8 mouse cellular contexts compared by ENCODE assay signal in genomic region chr17:32284262-32285137, GRCm38 (mm10). TPM values are rescaled to one million over a fixed set of nuclear protein-coding genes. Genes with fewer than 3 reads are reported as not detected.
A peak's percentile ranks its signal among the peaks of the same experiment; 100 is the strongest.
DNase-seq lines count a peak whose midpoint lies in the region; ATAC-seq lines count a peak whose summit lies in the region.

Brd4 (minus strand) TSS chr17:32284722.

- H3K9me3 ChIP-seq in intestine, embryonic 14.5 days (ENCODE audit: control insufficient read depth, low read length) = no peaks in the 10 kb centered on the region

- peak within 1 kb of the TSS; percentile 95 for H3K9ac ChIP-seq in intestine, embryonic 14.5 days (ENCODE audit: low read length)

- H3K27me3 ChIP-seq in intestine, embryonic 14.5 days (replicated peaks; ENCODE audit: control insufficient read depth, insufficient read depth, low read length) = no peaks in the 10 kb centered on the region

- ATAC-seq in intestine, embryonic 14.5 days (replicated peaks; ENCODE audit: low FRiP score, low TSS enrichment, low read depth) = peak; percentile 90

- H3K36me3 ChIP-seq in intestine, embryonic 14.5 days (ENCODE audit: control insufficient read depth, insufficient read depth, low read length) = no peaks in the 10 kb centered on the region

- under 1% methylated on average over 71 of the region's 100 CpGs for WGBS in intestine, embryonic 14.5 days

- peaks cover 15% of the 10 kb centered on the region for H3K4me1 ChIP-seq in intestine, embryonic 14.5 days (replicated peaks; ENCODE audit: control insufficient read depth, insufficient read depth, low read length)

- intact Hi-C loops in left cerebral cortex, postnatal 14 days (cut with DNase I) = loop anchor here (5.0 to 10.0 kb wide), 3 partner anchors 47 to 250 kb away; partner anchors contain the start of genes Hsf2bp and Rrp1b

- H3K4me2 ChIP-seq in intestine, embryonic 14.5 days (ENCODE audit: low read length) = peak within 1 kb of the TSS; percentile 76

- H3K27ac ChIP-seq in intestine, embryonic 14.5 days (ENCODE audit: low read depth) = peak within 1 kb of the TSS; percentile 99

- DNase-seq in adrenal gland, adult (ENCODE audit: inconsistent age in 2 of 2, low spot score in 1 of 2) = peak; percentile 94 to 98
- DNase-seq in embryo, embryonic 10.5 days (ENCODE audit: low spot score) = peak; percentile 94
- DNase-seq in gastrocnemius, postnatal 25 days = peak; percentile 90
- DNase-seq in intestine, embryonic 14.5 days (ENCODE audit: low spot score) = peak; percentile 96
- peak; percentile 91 to 92 for DNase-seq in left cerebral cortex, postnatal 14 days (ENCODE audit: low spot score in 2 of 2)
- DNase-seq in mesoderm, embryonic 11.5 days (ENCODE audit: low read depth, low spot score) = peak; percentile 93
- DNase-seq in right cerebral cortex, postnatal 36 days (ENCODE audit: low spot score in 2 of 2) = peak; percentile 85 to 90
- peak; percentile 93 for DNase-seq in yolk sac, embryonic 10.5 days (ENCODE audit: low spot score)

- H3K4me3 ChIP-seq in intestine, embryonic 14.5 days (ENCODE audit: low read depth, low read length) = peak within 1 kb of the TSS; percentile 94

RNA-seq across cellular contexts. Expression of gene Brd4, which starts in this region (rescaled TPM):
- total RNA-seq in gastrocnemius, postnatal 25 days (2021) = 10 to 100 TPM; 36.6 to 37.5 TPM
- 90.2 and 91.9 TPM in 2 replicates for polyA plus RNA-seq in intestine, embryonic 14.5 days (2014; fragmentation: Nextera tagmentation; extraction: Ambion mirVana)
- 100 to 1,000 TPM; 118 to 129 TPM for total RNA-seq in left cerebral cortex, postnatal 14 days (2021)

Comparison
In these comparisons a context has a peak if more than half of its experiments do, and no peak if none do; other contexts are left out.
1. Peak in every context shown above with its lines: DNase-seq, ATAC-seq, H3K4me3 ChIP-seq and H3K27ac ChIP-seq.